Mouse (Mus musculus): ENCODE measurements at regions not wholly inside any gene's neighbourhood (a gene's known extent, or its start where the extent isn't known, plus 50 kb on each side); places are given as distances from the start of the nearest gene placed in this dataset.

DNA sequence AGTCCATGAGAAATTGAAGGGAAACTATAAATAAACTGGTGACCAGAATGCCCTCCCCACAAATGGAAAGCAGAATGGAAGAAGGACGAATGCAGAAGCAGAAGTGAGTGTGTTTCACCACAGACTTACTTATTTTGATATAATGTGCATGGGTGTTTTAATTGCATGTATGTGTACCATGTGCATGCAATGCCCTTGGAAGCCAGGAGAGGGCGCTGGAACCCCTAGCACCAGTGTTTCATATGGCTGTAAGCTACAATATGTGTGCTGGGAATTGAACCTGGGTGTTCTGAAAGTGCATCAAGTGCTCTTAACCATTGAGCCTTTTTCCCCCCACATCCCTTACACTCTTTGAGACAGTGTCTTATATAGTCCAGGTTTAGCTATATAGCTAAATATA lies 183.1 kb upstream of the Mocs1 start:
- Histone ChIP-seq H3K9me3 (replicated peaks; ENCODE audit: control insufficient read depth, insufficient read depth, low read length, poor library complexity, severe bottlenecking) (no peaks in the 10 kb centered on the region), H3K4me1 (ENCODE audit: control insufficient read depth, insufficient read depth, low read length) (no peaks in the 10 kb centered on the region), H3K27me3 (ENCODE audit: control insufficient read depth, insufficient read depth, low read length, poor library complexity, severe bottlenecking) (no peaks in the 10 kb centered on the region), H3K4me3 (ENCODE audit: low read depth, low read length) (no peak overlapping the region), H3K27ac (ENCODE audit: insufficient read depth, low read length) (no peak overlapping the region), H3K9ac (ENCODE audit: low read depth, poor library complexity, severe bottlenecking) (no peak overlapping the region), H3K36me3 (ENCODE audit: control insufficient read depth, insufficient read depth, low read length, poor library complexity, severe bottlenecking) (no peaks in the 10 kb centered on the region)
- TF ChIP-seq EP300 (IDR thresholded peaks at IDR 0.05; ENCODE audit: insufficient read depth, low read depth, low read length) (no peak), CTCF (IDR thresholded peaks at IDR 0.05; ENCODE audit: low read depth, low read length) (peak; percentile 30)

DNA sequence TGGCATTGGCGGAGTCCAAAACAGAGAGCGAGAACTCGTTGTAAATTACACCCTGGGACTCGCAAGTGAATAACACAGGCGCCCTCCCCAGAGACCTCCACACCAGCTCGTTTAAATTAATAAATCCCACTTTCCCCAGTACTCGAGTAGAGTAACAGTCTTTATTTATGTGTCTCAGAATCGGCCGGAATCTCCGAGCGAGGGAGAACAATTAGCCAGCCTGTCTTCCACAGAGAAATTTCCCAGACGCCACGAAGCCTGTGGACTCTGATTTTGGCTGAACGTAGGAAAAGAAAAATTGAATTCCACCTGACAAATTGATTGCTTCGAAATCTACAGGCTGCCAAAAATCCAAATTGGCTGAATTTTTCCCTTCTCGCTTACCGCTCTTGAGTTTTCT lies 180.9 kb upstream of the Mocs1 start:
- Histone ChIP-seq H3K9ac (ENCODE audit: low read depth, poor library complexity, severe bottlenecking) (no peak overlapping the region), H3K9me3 (replicated peaks; ENCODE audit: control insufficient read depth, insufficient read depth, low read length, poor library complexity, severe bottlenecking) (no peaks in the 10 kb centered on the region), H3K36me3 (ENCODE audit: control insufficient read depth, insufficient read depth, low read length, poor library complexity, severe bottlenecking) (no peaks in the 10 kb centered on the region), H3K4me3 (ENCODE audit: low read depth, low read length) (no peak overlapping the region), H3K27ac (ENCODE audit: insufficient read depth, low read length) (no peak overlapping the region), H3K4me1 (ENCODE audit: control insufficient read depth, insufficient read depth, low read length) (no peaks in the 10 kb centered on the region), H3K27me3 (ENCODE audit: control insufficient read depth, insufficient read depth, low read length, poor library complexity, severe bottlenecking) (no peaks in the 10 kb centered on the region)
- no peak for TF ChIP-seq EP300 (IDR thresholded peaks at IDR 0.05; ENCODE audit: insufficient read depth, low read depth, low read length)
- no peak for TF ChIP-seq CTCF (IDR thresholded peaks at IDR 0.05; ENCODE audit: low read depth, low read length)
- TF ChIP-seq POLR2A (IDR thresholded peaks at IDR 0.05; ENCODE audit: insufficient read depth, low read length), result no peak

DNA sequence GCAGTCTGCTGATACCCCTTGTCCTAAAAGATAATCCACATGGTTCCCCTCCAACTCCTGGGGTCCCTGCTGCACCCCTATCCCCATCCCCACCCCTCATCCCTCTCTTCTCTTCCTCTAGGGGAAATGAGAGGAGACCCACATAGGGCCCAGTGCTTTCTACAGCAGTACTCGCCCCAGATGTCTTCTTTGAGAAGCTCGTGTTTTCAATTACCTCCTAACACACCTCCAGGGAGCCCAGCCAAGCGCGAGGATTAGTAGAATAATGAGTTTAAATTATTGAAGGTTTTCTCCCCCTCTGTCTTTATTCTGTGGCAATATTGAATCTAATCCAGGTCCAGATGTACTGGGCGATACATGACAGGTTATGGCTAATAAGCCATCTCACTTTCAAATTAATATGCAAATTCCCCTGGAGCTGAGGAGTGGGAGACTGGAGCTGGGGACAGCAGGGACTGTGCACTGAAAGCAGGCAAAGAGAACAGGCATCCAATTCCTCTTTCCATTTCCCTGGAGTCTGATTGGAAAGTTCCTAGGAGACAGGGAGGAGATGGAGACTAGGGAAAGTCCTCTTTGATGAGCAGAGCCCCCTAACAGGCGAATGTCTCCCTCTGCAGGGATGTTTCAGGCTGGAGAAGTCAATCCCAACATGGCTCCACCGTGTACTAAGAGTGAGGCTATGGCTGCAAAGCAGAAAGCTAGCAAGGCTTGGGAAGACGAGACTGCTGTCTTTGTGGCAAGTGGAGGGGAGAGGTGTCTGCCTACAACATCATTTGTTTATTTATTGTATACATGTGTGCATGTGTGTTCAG lies 177.2 kb upstream of the Mocs1 start:
- Histone ChIP-seq H3K4me1 (ENCODE audit: control insufficient read depth, insufficient read depth, low read length) (no peaks in the 10 kb centered on the region), H3K9me3 (replicated peaks; ENCODE audit: control insufficient read depth, insufficient read depth, low read length, poor library complexity, severe bottlenecking) (no peaks in the 10 kb centered on the region), H3K4me3 (ENCODE audit: low read depth, low read length) (no peak overlapping the region), H3K27ac (ENCODE audit: insufficient read depth, low read length) (no peak overlapping the region), H3K27me3 (ENCODE audit: control insufficient read depth, insufficient read depth, low read length, poor library complexity, severe bottlenecking) (no peaks in the 10 kb centered on the region), H3K9ac (ENCODE audit: low read depth, poor library complexity, severe bottlenecking) (no peak overlapping the region), H3K36me3 (ENCODE audit: control insufficient read depth, insufficient read depth, low read length, poor library complexity, severe bottlenecking) (no peaks in the 10 kb centered on the region)
- no peak for TF ChIP-seq CTCF (IDR thresholded peaks at IDR 0.05; ENCODE audit: low read depth, low read length)
- no peak for TF ChIP-seq POLR2A (IDR thresholded peaks at IDR 0.05; ENCODE audit: insufficient read depth, low read length)
- no peak for TF ChIP-seq EP300 (IDR thresholded peaks at IDR 0.05; ENCODE audit: insufficient read depth, low read depth, low read length)

DNA sequence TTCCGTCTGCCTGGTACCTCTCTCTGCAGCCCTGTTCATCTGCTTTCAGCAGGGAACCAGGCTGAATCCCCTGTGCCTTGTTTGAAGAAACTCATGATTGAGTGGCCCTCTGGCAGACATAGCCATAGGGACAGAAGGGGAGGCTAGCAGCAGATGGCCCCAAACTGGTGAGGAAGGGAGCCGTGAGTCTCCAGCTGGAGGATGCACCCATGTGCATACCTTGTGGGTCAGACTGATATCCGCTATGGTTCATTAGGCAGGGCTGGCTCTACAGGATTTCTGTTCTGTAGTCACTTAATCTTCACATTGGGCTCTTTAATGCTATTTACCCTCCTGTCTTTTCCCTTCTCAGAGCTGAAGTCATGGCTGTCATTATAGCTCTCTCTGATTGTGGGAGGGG lies 175.9 kb upstream of the Mocs1 start:
- Histone ChIP-seq H3K36me3 (ENCODE audit: control insufficient read depth, insufficient read depth, low read length, poor library complexity, severe bottlenecking) (no peaks in the 10 kb centered on the region), H3K4me1 (ENCODE audit: control insufficient read depth, insufficient read depth, low read length) (no peaks in the 10 kb centered on the region), H3K27ac (ENCODE audit: insufficient read depth, low read length) (no peak overlapping the region), H3K9me3 (replicated peaks; ENCODE audit: control insufficient read depth, insufficient read depth, low read length, poor library complexity, severe bottlenecking) (no peaks in the 10 kb centered on the region), H3K9ac (ENCODE audit: low read depth, poor library complexity, severe bottlenecking) (no peak overlapping the region), H3K4me3 (ENCODE audit: low read depth, low read length) (no peak overlapping the region), H3K27me3 (ENCODE audit: control insufficient read depth, insufficient read depth, low read length, poor library complexity, severe bottlenecking) (no peaks in the 10 kb centered on the region)
- TF ChIP-seq CTCF (IDR thresholded peaks at IDR 0.05; ENCODE audit: low read depth, low read length) (no peak), POLR2A (IDR thresholded peaks at IDR 0.05; ENCODE audit: insufficient read depth, low read length) (no peak), EP300 (IDR thresholded peaks at IDR 0.05; ENCODE audit: insufficient read depth, low read depth, low read length) (no peak)

DNA sequence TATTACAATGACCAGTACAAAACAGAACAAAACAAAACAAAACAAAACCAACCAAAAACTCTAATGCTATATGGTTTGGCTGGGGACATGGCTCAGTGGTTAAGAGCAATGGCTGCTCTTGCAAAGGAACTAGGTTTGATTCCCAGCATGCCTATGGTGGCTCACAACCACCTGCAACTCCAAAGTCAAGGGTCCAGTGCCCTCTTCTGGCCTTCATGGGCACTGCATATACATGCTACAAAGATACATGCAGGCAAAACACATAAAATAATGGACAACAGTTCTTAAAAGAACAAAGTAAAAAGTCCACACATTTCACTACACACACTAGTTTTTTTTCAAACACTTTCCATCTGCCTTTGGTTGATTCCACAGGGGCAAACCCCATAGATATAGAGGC lies 169.7 kb upstream of the Mocs1 start:
- no peaks in the 10 kb centered on the region for H3K36me3 ChIP-seq (ENCODE audit: control insufficient read depth, insufficient read depth, low read length, poor library complexity, severe bottlenecking)

DNA sequence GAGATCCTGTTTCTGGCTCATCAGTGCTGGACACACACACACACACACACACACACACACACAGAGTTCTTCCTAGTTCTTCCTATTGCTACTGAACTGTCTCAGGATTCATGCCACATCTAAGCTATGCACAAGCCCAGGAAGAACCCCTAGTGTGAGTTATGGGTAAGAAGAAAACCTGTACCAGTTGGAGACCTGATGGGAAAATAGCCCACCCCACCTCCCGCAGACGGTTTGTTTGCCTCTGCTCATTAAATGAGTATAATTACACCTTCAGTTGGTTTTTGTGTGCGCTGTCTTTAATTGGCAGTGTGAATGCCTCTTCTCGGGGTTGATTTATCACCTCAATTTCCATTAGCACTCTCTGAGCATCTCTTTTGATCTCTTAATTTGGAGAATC lies 165.8 kb upstream of the Mocs1 start:
- Histone ChIP-seq H3K4me3 (ENCODE audit: low read depth, low read length) (no peak overlapping the region), H3K36me3 (ENCODE audit: control insufficient read depth, insufficient read depth, low read length, poor library complexity, severe bottlenecking) (no peaks in the 10 kb centered on the region), H3K27ac (ENCODE audit: insufficient read depth, low read length) (no peak overlapping the region), H3K27me3 (ENCODE audit: control insufficient read depth, insufficient read depth, low read length, poor library complexity, severe bottlenecking) (no peaks in the 10 kb centered on the region; the same call in 1 of the 2 replicates), H3K9me3 (replicated peaks; ENCODE audit: control insufficient read depth, insufficient read depth, low read length, poor library complexity, severe bottlenecking) (no peaks in the 10 kb centered on the region), H3K9ac (ENCODE audit: low read depth, poor library complexity, severe bottlenecking) (no peak overlapping the region), H3K4me1 (ENCODE audit: control insufficient read depth, insufficient read depth, low read length) (no peaks in the 10 kb centered on the region)
- TF ChIP-seq POLR2A (IDR thresholded peaks at IDR 0.05; ENCODE audit: insufficient read depth, low read length), result no peak
- TF ChIP-seq CTCF (IDR thresholded peaks at IDR 0.05; ENCODE audit: low read depth, low read length), result no peak
- TF ChIP-seq EP300 (IDR thresholded peaks at IDR 0.05; ENCODE audit: insufficient read depth, low read depth, low read length), result no peak

More for the DNA sequence above, 169.7 kb upstream of the Mocs1 start:
- H3K9ac ChIP-seq (ENCODE audit: low read depth, poor library complexity, severe bottlenecking), result no peak overlapping the region
- H3K4me1 ChIP-seq (ENCODE audit: control insufficient read depth, insufficient read depth, low read length), result no peaks in the 10 kb centered on the region
- no peaks in the 10 kb centered on the region; the same call in 1 of the 2 replicates for H3K27me3 ChIP-seq (ENCODE audit: control insufficient read depth, insufficient read depth, low read length, poor library complexity, severe bottlenecking)
- no peaks in the 10 kb centered on the region for H3K9me3 ChIP-seq (replicated peaks; ENCODE audit: control insufficient read depth, insufficient read depth, low read length, poor library complexity, severe bottlenecking)
- no peak overlapping the region for H3K4me3 ChIP-seq (ENCODE audit: low read depth, low read length)
- TF ChIP-seq POLR2A (IDR thresholded peaks at IDR 0.05; ENCODE audit: insufficient read depth, low read length), result no peak
- TF ChIP-seq CTCF (IDR thresholded peaks at IDR 0.05; ENCODE audit: low read depth, low read length), result peak; percentile 45
- no peak overlapping the region for H3K27ac ChIP-seq (ENCODE audit: insufficient read depth, low read length)
